Mouse (Mus musculus) intestine, postnatal 0 days (tissue): ENCODE results near the gene Mbtd1. TPM values are rescaled to one million over a fixed set of nuclear protein-coding genes. Genes with fewer than 3 reads are reported as not detected.

Experiments
- ATAC-seq: fragments of 200-750 bp; cut with Nextera tagmentation; 2 replicates; pipeline ENCODE4 v1.8.0; 2017; ENCODE audit warnings: mild to moderate bottlenecking, moderate TSS enrichment, moderate library complexity
- H3K27ac ChIP-seq: fragments of 300-500 bp; sonication (generic); 2 replicates; pipeline ENCODE4 v1.5.1; 2014; ENCODE audit warnings: mild to moderate bottlenecking, low read depth, low read length, moderate library complexity
- H3K27me3 ChIP-seq: fragments of 300-500 bp; sonication (generic); replicated peaks from 2 replicates; pipeline ENCODE4 v1.6.1; 2014; ENCODE audit warnings: low read length, mixed read lengths; ENCODE audit not compliant: control insufficient read depth, insufficient read depth
- H3K36me3 ChIP-seq: fragments of 300-500 bp; sonication (generic); 2 replicates; pipeline ENCODE4 v1.6.1; 2014; ENCODE audit warnings: mild to moderate bottlenecking, moderate library complexity; ENCODE audit not compliant: control insufficient read depth, insufficient read depth
- H3K4me1 ChIP-seq: fragments of 300-500 bp; sonication (generic); replicated peaks from 2 replicates; pipeline ENCODE4 v1.6.1; 2014; ENCODE audit warnings: antibody characterized with exemption, low read length, mixed read lengths; ENCODE audit not compliant: control insufficient read depth, insufficient read depth
- H3K4me2 ChIP-seq: fragments of 300-500 bp; sonication (generic); replicated peaks from 2 replicates; pipeline ENCODE4 v1.6.1; 2014; ENCODE audit warnings: low read depth, mild to moderate bottlenecking, moderate library complexity
- H3K4me3 ChIP-seq: fragments of 300-500 bp; sonication (generic); 2 replicates; pipeline ENCODE4 v1.5.1; 2014; ENCODE audit warnings: low read depth, low read length
- H3K9ac ChIP-seq: fragments of 300-500 bp; sonication (generic); 2 replicates; pipeline ENCODE4 v1.6.1; 2014; ENCODE audit warnings: mild to moderate bottlenecking, low read depth, low read length
- H3K9me3 ChIP-seq: fragments of 300-500 bp; sonication (generic); 2 replicates; pipeline ENCODE4 v1.6.1; 2016; ENCODE audit warnings: mixed run types; ENCODE audit not compliant: control insufficient read depth
- CTCF ChIP-seq: sonication (generic); IDR thresholded peaks from 2 replicates; pipeline ENCODE4 v1.5.1; 2016; ENCODE audit warnings: low read depth, mild to moderate bottlenecking, control low read depth, antibody characterized with exemption, moderate library complexity
- WGBS: fragments of 180-500 bp; shearing (Covaris S2); extraction: QIAGEN DNeasy Blood & Tissue Kit; methylation state at CpG from one replicate; pipeline ENCODE4 v1.1.7; 2014; 5-methylcytosine and 5-hydroxymethylcytosine counted together
- polyA plus RNA-seq: library from polyadenylated mRNA; unstranded; fragments of >200 nt; fragmentation: Nextera tagmentation; extraction: Ambion mirVana; gene quantifications from 2 replicates; pipeline ENCODE4 v1.2.1, GENCODE M21; 2015

Mbtd1 gene
- polyA plus RNA-seq, 1 experiment from 2014 or later: 9.4 TPM

- peak; percentile 64 for TF ChIP-seq CTCF
- H3K36me3 ChIP-seq: peaks cover 43% of the 10 kb centered on the region
- H3K4me1 ChIP-seq: 0 out of 2 replicates have a peak, but pooled peaks cover 6% of the 10 kb centered on the region
- ATAC-seq: peak; percentile 93
- peak overlapping the region; percentile 67 for H3K4me3 ChIP-seq
- H3K27ac ChIP-seq: peak overlapping the region; percentile 80
- peak overlapping the region; percentile 83 for H3K4me2 ChIP-seq
- WGBS: under 1% methylated on average over 65 of the region's 67 CpGs
- no peaks in the 10 kb centered on the region for H3K27me3 ChIP-seq
- no peaks in the 10 kb centered on the region for H3K9me3 ChIP-seq
- H3K9ac ChIP-seq: peak overlapping the region; percentile 59
These were observed 69.9 kb downstream of the Mbtd1 start for GRCm38 (mm10) chr11:93955256-93956150.

- peak within 1 kb of the TSS; percentile 67 for H3K4me3 ChIP-seq
- under 1% methylated on average over 6 of the region's 6 CpGs for WGBS
- peaks cover 41% of the 10 kb centered on the region for H3K36me3 ChIP-seq
- peak within 1 kb of the TSS; percentile 80 for H3K27ac ChIP-seq
- TF ChIP-seq CTCF: no peak
- peak within 1 kb of the TSS; percentile 59 for H3K9ac ChIP-seq
- H3K9me3 ChIP-seq: no peaks in the 10 kb centered on the region
- peak within 1 kb of the TSS; percentile 83 for H3K4me2 ChIP-seq
- ATAC-seq: peak; percentile 17; the same call in 1 of the 2 replicates
- H3K4me1 ChIP-seq: 0 out of 2 replicates have a peak, but pooled peaks cover 6% of the 10 kb centered on the region
- no peaks in the 10 kb centered on the region for H3K27me3 ChIP-seq
These were observed 70.5 kb downstream of the Mbtd1 start, which contains the start of gene Nme2 for GRCm38 (mm10) chr11:93956159-93956558. TSS of gene Nme2 (minus strand) at chr11:93956259.

GRCm38 (mm10) chr11:93957031-93957555 is 71.4 kb downstream of the Mbtd1 start:
- Histone ChIP-seq H3K27me3 (no peaks in the 10 kb centered on the region), H3K4me1 (0 out of 2 replicates have a peak, but pooled peaks cover 6% of the 10 kb centered on the region), H3K9me3 (no peaks in the 10 kb centered on the region), H3K27ac (no peak overlapping the region), H3K4me2 (no peak overlapping the region), H3K4me3 (no peak overlapping the region), H3K36me3 (peaks cover 39% of the 10 kb centered on the region), H3K9ac (no peak overlapping the region)
- no peak for ATAC-seq
- no peak for TF ChIP-seq CTCF
- WGBS: 86% methylated on average over 2 of the region's 2 CpGs

GRCm38 (mm10) chr11:93957746-93958145 is 72.1 kb downstream of the Mbtd1 start:
- no peak overlapping the region for H3K9ac ChIP-seq
- H3K9me3 ChIP-seq: no peaks in the 10 kb centered on the region
- WGBS: 83% methylated on average over 4 of the region's 4 CpGs
- no peak for TF ChIP-seq CTCF
- no peaks in the 10 kb centered on the region for H3K27me3 ChIP-seq
- H3K4me2 ChIP-seq: no peak overlapping the region
- 0 out of 2 replicates have a peak, but pooled peaks cover 6% of the 10 kb centered on the region for H3K4me1 ChIP-seq
- peaks cover 38% of the 10 kb centered on the region for H3K36me3 ChIP-seq
- H3K27ac ChIP-seq: no peak overlapping the region
- ATAC-seq: no peak
- H3K4me3 ChIP-seq: no peak overlapping the region

- Histone ChIP-seq H3K27me3 (no peaks in the 10 kb centered on the region), H3K27ac (peak overlapping the region; percentile 64), H3K9ac (no peak overlapping the region), H3K4me3 (no peak overlapping the region), H3K4me1 (0 out of 2 replicates have a peak, but pooled peaks cover 4% of the 10 kb centered on the region), H3K36me3 (peaks cover 51% of the 10 kb centered on the region), H3K4me2 (0 out of 2 replicates have a peak overlapping the region, but pooled peaks have one; percentile 17), H3K9me3 (no peaks in the 10 kb centered on the region)
- TF ChIP-seq CTCF: no peak
- 51% methylated on average over 6 of the region's 6 CpGs for WGBS
- ATAC-seq: peak; percentile 48; the same call in 1 of the 2 replicates
These were observed 75.8 kb downstream of the Mbtd1 start for GRCm38 (mm10) chr11:93961482-93961881.

GRCm38 (mm10) chr11:93963013-93963412 is 77.4 kb downstream of the Mbtd1 start:
- H3K4me3 ChIP-seq: no peak overlapping the region
- H3K27me3 ChIP-seq: no peaks in the 10 kb centered on the region
- no peak for TF ChIP-seq CTCF
- peaks cover 51% of the 10 kb centered on the region for H3K36me3 ChIP-seq
- H3K9me3 ChIP-seq: no peaks in the 10 kb centered on the region
- H3K4me1 ChIP-seq: no peaks in the 10 kb centered on the region
- no peak for ATAC-seq
- 0 out of 2 replicates have a peak overlapping the region, but pooled peaks have one; percentile 21 for H3K27ac ChIP-seq
- H3K4me2 ChIP-seq: no peak overlapping the region
- 83% methylated on average over 4 of the region's 4 CpGs for WGBS
- no peak overlapping the region for H3K9ac ChIP-seq
